Mouse (Mus musculus): ENCODE data around the gene Oprd1.

- TF ChIP-seq POLR2A (IDR thresholded peaks at IDR 0.05; ENCODE audit: low read depth, low read length) (no peak), CTCF (IDR thresholded peaks at IDR 0.05; ENCODE audit: borderline replicate concordance, insufficient read depth, low read length) (no peak)
These were observed at the start of gene Oprd1 for GRCm38 (mm10) chr4:132144080-132144841.

All from embryonic fibroblast, embryonic 13.5 days (primary cell).